Mouse (Mus musculus): Measurements from ENCODE around the gene Prkx. TPM values are rescaled to one million over a fixed set of nuclear protein-coding genes. Genes with fewer than 3 reads are reported as not detected.

The Prkx gene
- 23.6 and 69.0 TPM in 2 replicates for polyA plus RNA-seq (2012; ENCODE audit: low replicate concordance)

GRCm38 (mm10) chrX:77796238-77796835, at the start of gene Prkx:
TSS of gene Prkx (minus strand) at chrX:77796278.

Other genes with a start within 250 kb of the Prkx start
- gene Pbsn, start 57.3 kb upstream of the Prkx start, polyA plus RNA-seq (2012; ENCODE audit: low replicate concordance): not detected in 2 replicates
- gene Gm14744, start 68.5 kb upstream of the Prkx start, polyA plus RNA-seq (2012; ENCODE audit: low replicate concordance): not detected in 2 replicates
- not detected in 2 replicates for gene 5430402E10Rik, start 128.8 kb upstream of the Prkx start, polyA plus RNA-seq (2012; ENCODE audit: low replicate concordance)

Data from hematopoietic multipotent progenitor cell, adult 10-12 weeks (in vitro differentiated cells).